Mouse (Mus musculus) heart, embryonic 14.5 days (tissue): ENCODE data around the gene Ptger2. TPM values are rescaled to one million over a fixed set of nuclear protein-coding genes. Genes with fewer than 3 reads are reported as not detected.

ENCODE experiments used
- ATAC-seq: fragments of 200-750 bp; cut with Nextera tagmentation; 2 replicates; pipeline ENCODE4 v1.8.0; 2017; ENCODE audit warnings: low read depth, moderate TSS enrichment; ENCODE audit not compliant: insufficient number of reproducible peaks, insufficient read depth, low FRiP score
- H3K27ac ChIP-seq, 2 experiments: fragments of 200-500 bp in 1 of 2; fragments of 300-500 bp in 1 of 2; sonication (generic) in 1 of 2; replicated peaks in 1 of 2; 2 replicates each; pipeline ENCODE4 v1.5.1; 2012 to 2014; ENCODE audit warnings: low read depth in 2 of 2, low read length in 2 of 2, control low read depth in 1 of 2, mild to moderate bottlenecking in 1 of 2, mixed read lengths in 1 of 2; ENCODE audit not compliant: control insufficient read depth in 1 of 2, insufficient read depth in 1 of 2
- H3K27me3 ChIP-seq: fragments of 300-500 bp; sonication (generic); 2 replicates; pipeline ENCODE4 v1.6.1; 2014; ENCODE audit warnings: mild to moderate bottlenecking, low read length, control low read depth; ENCODE audit not compliant: control insufficient read depth, insufficient read depth
- H3K36me3 ChIP-seq: fragments of 300-500 bp; sonication (generic); 2 replicates; pipeline ENCODE4 v1.6.1; 2014; ENCODE audit warnings: mild to moderate bottlenecking, control low read depth, low read length, mixed read lengths; ENCODE audit not compliant: control insufficient read depth, insufficient read depth
- H3K4me1 ChIP-seq, 2 experiments: fragments of 200-500 bp in 1 of 2; fragments of 300-500 bp in 1 of 2; sonication (generic) in 1 of 2; 2 replicates each; pipeline ENCODE4 v1.6.1; 2012 to 2014; ENCODE audit warnings: low read length in 2 of 2, control low read depth in 1 of 2, mixed read lengths in 1 of 2; ENCODE audit not compliant: control insufficient read depth in 2 of 2, insufficient read depth in 2 of 2
- H3K4me2 ChIP-seq: fragments of 300-500 bp; sonication (generic); 2 replicates; pipeline ENCODE4 v1.6.1; 2014; ENCODE audit warnings: mild to moderate bottlenecking, low read length
- H3K4me3 ChIP-seq, 2 experiments: fragments of 200-500 bp in 1 of 2; fragments of 300-500 bp in 1 of 2; sonication (generic) in 1 of 2; 2 replicates each; pipeline ENCODE4 v1.5.1; 2012 to 2014; ENCODE audit warnings: low read length in 2 of 2, mild to moderate bottlenecking in 2 of 2, control low read depth in 1 of 2, low read depth in 1 of 2, moderate library complexity in 1 of 2; ENCODE audit not compliant: control insufficient read depth in 1 of 2, insufficient read depth in 1 of 2
- H3K9ac ChIP-seq: fragments of 300-500 bp; sonication (generic); 2 replicates; pipeline ENCODE4 v1.6.1; 2014; ENCODE audit warnings: mild to moderate bottlenecking, low read length
- H3K9me3 ChIP-seq: fragments of 300-500 bp; sonication (generic); 2 replicates; pipeline ENCODE4 v1.6.1; 2016; ENCODE audit warnings: low read length, control low read depth; ENCODE audit not compliant: control insufficient read depth
- WGBS: fragments of 180-500 bp; shearing (Covaris S2); extraction: QIAGEN DNeasy Blood & Tissue Kit; methylation state at CpG from one replicate; pipeline ENCODE4 v1.1.7; 2014; 5-methylcytosine and 5-hydroxymethylcytosine counted together
- polyA plus RNA-seq: library from polyadenylated mRNA; unstranded; fragments of >200 nt; fragmentation: Nextera tagmentation; extraction: Ambion mirVana; gene quantifications from 2 replicates; pipeline ENCODE4 v1.2.1, GENCODE M21; 2014

The Ptger2 gene
- polyA plus RNA-seq, 1 experiment from 2014 or later = not detected

GRCm38 (mm10) chr14:45011260-45011659 lies 23.3 kb downstream of the Ptger2 start:
- 74% methylated on average over 2 of the region's 2 CpGs for WGBS
- H3K9ac ChIP-seq = no peak overlapping the region

GRCm38 (mm10) chr14:45011671-45012070 lies 23.7 kb downstream of the Ptger2 start:
- Histone ChIP-seq H3K4me2 (no peak overlapping the region), H3K4me3 (no peak overlapping the region), H3K36me3 (no peaks in the 10 kb centered on the region), H3K27me3 (no peaks in the 10 kb centered on the region), H3K27ac (no peak overlapping the region), H3K4me1 (no peaks in the 10 kb centered on the region), H3K9me3 (no peaks in the 10 kb centered on the region), H3K9ac (no peak overlapping the region)
- ATAC-seq = no peak
- 84% methylated on average over 6 of the region's 6 CpGs for WGBS

More at GRCm38 (mm10) chr14:45011260-45011659, 23.3 kb downstream of the Ptger2 start:
- H3K4me2 ChIP-seq = no peak overlapping the region
- no peak overlapping the region for H3K4me3 ChIP-seq
- no peak for ATAC-seq
- no peaks in the 10 kb centered on the region for H3K9me3 ChIP-seq
- H3K36me3 ChIP-seq = no peaks in the 10 kb centered on the region
- no peak overlapping the region for H3K27ac ChIP-seq
- no peaks in the 10 kb centered on the region for H3K4me1 ChIP-seq
- no peaks in the 10 kb centered on the region for H3K27me3 ChIP-seq

- Histone ChIP-seq H3K27me3 (no peaks in the 10 kb centered on the region), H3K9ac (no peak overlapping the region), H3K36me3 (no peaks in the 10 kb centered on the region), H3K9me3 (no peaks in the 10 kb centered on the region), H3K27ac (no peak overlapping the region), H3K4me1 (no peaks in the 10 kb centered on the region), H3K4me2 (no peak overlapping the region), H3K4me3 (no peak overlapping the region)
- ATAC-seq = no peak
- WGBS = 85% methylated on average over 3 of the region's 3 CpGs
Observed at GRCm38 (mm10) chr14:45021551-45021950, 33.6 kb downstream of the Ptger2 start.

- no peak for ATAC-seq
- Histone ChIP-seq H3K9ac (no peak overlapping the region), H3K27me3 (no peaks in the 10 kb centered on the region), H3K9me3 (no peaks in the 10 kb centered on the region), H3K4me2 (no peak overlapping the region), H3K4me1 (no peaks in the 10 kb centered on the region), H3K4me3 (no peak overlapping the region), H3K36me3 (no peaks in the 10 kb centered on the region), H3K27ac (no peak overlapping the region)
- WGBS = 76% methylated on average over 3 of the region's 3 CpGs
Observed at GRCm38 (mm10) chr14:45034293-45034692, 46.3 kb downstream of the Ptger2 start.

GRCm38 (mm10) chr14:45036579-45036978 lies 48.6 kb downstream of the Ptger2 start:
- no peaks in the 10 kb centered on the region for H3K9me3 ChIP-seq
- no peak overlapping the region for H3K4me2 ChIP-seq
- H3K4me1 ChIP-seq = no peaks in the 10 kb centered on the region
- H3K9ac ChIP-seq = no peak overlapping the region
- 88% methylated on average over 1 of the region's 1 CpGs for WGBS
- H3K4me3 ChIP-seq = no peak overlapping the region
- H3K27me3 ChIP-seq = no peaks in the 10 kb centered on the region
- H3K27ac ChIP-seq = no peak overlapping the region
- ATAC-seq = no peak
- H3K36me3 ChIP-seq = no peaks in the 10 kb centered on the region

- Histone ChIP-seq H3K27ac (no peak overlapping the region), H3K4me1 (no peaks in the 10 kb centered on the region), H3K4me2 (no peak overlapping the region), H3K9ac (no peak overlapping the region), H3K4me3 (no peak overlapping the region), H3K27me3 (no peaks in the 10 kb centered on the region), H3K36me3 (no peaks in the 10 kb centered on the region), H3K9me3 (no peaks in the 10 kb centered on the region)
- WGBS = 82% methylated on average over 7 of the region's 7 CpGs
- ATAC-seq = no peak
Observed at GRCm38 (mm10) chr14:45038052-45038451, 50.1 kb downstream of the Ptger2 start.

- no peak overlapping the region for H3K4me2 ChIP-seq
- no peaks in the 10 kb centered on the region for H3K27me3 ChIP-seq
- WGBS = 65% methylated on average over 5 of the region's 5 CpGs
- H3K9me3 ChIP-seq = no peaks in the 10 kb centered on the region
- no peaks in the 10 kb centered on the region for H3K4me1 ChIP-seq
- H3K9ac ChIP-seq = no peak overlapping the region
- H3K36me3 ChIP-seq = no peaks in the 10 kb centered on the region
- H3K27ac ChIP-seq = no peak overlapping the region
- no peak overlapping the region for H3K4me3 ChIP-seq
- no peak for ATAC-seq
Observed at GRCm38 (mm10) chr14:45040851-45041475, 53.0 kb downstream of the Ptger2 start.

GRCm38 (mm10) chr14:45048128-45048527 lies 60.1 kb downstream of the Ptger2 start:
- H3K27ac ChIP-seq = no peak overlapping the region
- no peak overlapping the region for H3K4me2 ChIP-seq
- no peaks in the 10 kb centered on the region for H3K4me1 ChIP-seq
- 74% methylated on average over 2 of the region's 2 CpGs for WGBS
- no peaks in the 10 kb centered on the region for H3K27me3 ChIP-seq
- H3K9me3 ChIP-seq = no peaks in the 10 kb centered on the region
- ATAC-seq = no peak
- no peaks in the 10 kb centered on the region for H3K36me3 ChIP-seq
- H3K9ac ChIP-seq = no peak overlapping the region
- H3K4me3 ChIP-seq = no peak overlapping the region
